Mouse (Mus musculus) cerebellum, adult 2 months (tissue): ENCODE measurements around the gene Grtp1.

ENCODE experiments used
- CTCF ChIP-seq: fragments of 200-500 bp; IDR thresholded peaks from 2 replicates; pipeline ENCODE4 v1.5.1; 2011; ENCODE audit warnings: low read depth, mild to moderate bottlenecking, control low read depth, low read length, moderate library complexity, borderline replicate concordance; ENCODE audit not compliant: insufficient read depth
- POLR2A ChIP-seq: fragments of 200-500 bp; IDR thresholded peaks from 2 replicates; pipeline ENCODE4 v1.6.1; 2011; ENCODE audit warnings: low read length, control low read depth, borderline replicate concordance; ENCODE audit not compliant: insufficient read depth

DNA sequence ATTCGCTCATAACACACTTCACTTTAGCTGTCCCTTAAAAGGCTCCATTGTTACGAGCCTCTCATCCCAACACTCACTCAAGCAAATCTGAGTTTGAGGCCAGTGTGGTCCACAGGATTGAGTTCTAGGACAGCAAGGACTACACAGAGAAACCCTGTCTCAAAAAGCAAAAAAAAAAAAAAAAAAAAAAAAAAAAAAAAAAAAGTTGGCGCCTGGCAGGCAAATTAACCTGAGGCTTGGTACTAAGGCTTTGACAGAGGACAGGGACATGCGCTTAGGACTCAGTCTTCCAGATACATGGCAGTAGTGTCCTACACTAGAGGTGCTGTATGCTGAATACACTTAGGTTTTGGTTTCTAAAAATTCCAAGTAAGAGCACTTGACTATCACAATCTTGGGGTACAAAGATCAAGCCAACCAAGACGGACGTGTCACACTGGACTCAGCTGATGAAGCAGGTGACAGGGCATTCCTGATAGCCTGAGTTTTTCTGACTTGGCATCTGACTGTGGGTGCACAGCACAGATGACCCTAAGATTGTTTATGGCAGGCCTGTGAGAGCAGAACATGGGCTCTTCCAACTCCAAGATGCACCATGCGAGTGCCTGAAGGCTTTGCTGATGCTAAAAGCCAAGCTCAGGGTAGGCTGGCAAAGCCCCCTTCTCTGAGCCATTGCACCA, 23.1 kb downstream of the Grtp1 start:
- TF ChIP-seq CTCF = no peak
- no peak for TF ChIP-seq POLR2A
